Mouse (Mus musculus) limb, embryonic 14.5 days (tissue): Measurements from ENCODE around the gene Mzt1. TPM values are rescaled to one million over a fixed set of nuclear protein-coding genes. Genes with fewer than 3 reads are reported as not detected.
"Not testable (repeated sequence)": the region's sequence is repeated elsewhere in the genome, so short reads cannot be mapped to it uniquely, and the experiment has no call there.

ENCODE experiments used
- ATAC-seq: fragments of 200-750 bp; cut with Nextera tagmentation; 2 replicates; pipeline ENCODE4 v1.8.0; 2017; ENCODE audit warnings: low read depth, moderate number of reproducible peaks, moderate TSS enrichment; ENCODE audit not compliant: low FRiP score
- DNase-seq: peaks from one replicate; pipeline ENCODE4 v3.0.0-alpha.2; 2015; ENCODE audit warnings: low spot score
- H3K27ac ChIP-seq: fragments of 300-500 bp; sonication (generic); replicated peaks from 2 replicates; pipeline ENCODE4 v1.5.1; 2014; ENCODE audit warnings: low read depth, mild to moderate bottlenecking, low read length, moderate library complexity, mixed read lengths
- H3K27me3 ChIP-seq: fragments of 300-500 bp; sonication (generic); 2 replicates; pipeline ENCODE4 v1.6.1; 2014; ENCODE audit warnings: low read length, mixed read lengths; ENCODE audit not compliant: control insufficient read depth, insufficient read depth
- H3K36me3 ChIP-seq: fragments of 300-500 bp; sonication (generic); 2 replicates; pipeline ENCODE4 v1.6.1; 2014; ENCODE audit warnings: mild to moderate bottlenecking, low read length, moderate library complexity, mixed read lengths; ENCODE audit not compliant: control insufficient read depth, insufficient read depth
- H3K4me1 ChIP-seq: fragments of 300-500 bp; sonication (generic); 2 replicates; pipeline ENCODE4 v1.6.1; 2014; ENCODE audit warnings: antibody characterized with exemption, low read length, mixed read lengths; ENCODE audit not compliant: control insufficient read depth, insufficient read depth
- H3K4me2 ChIP-seq: fragments of 300-500 bp; sonication (generic); replicated peaks from 2 replicates; pipeline ENCODE4 v1.6.1; 2014; ENCODE audit warnings: low read depth, mild to moderate bottlenecking, low read length, moderate library complexity; ENCODE audit not compliant: severe bottlenecking
- H3K4me3 ChIP-seq: fragments of 300-500 bp; sonication (generic); replicated peaks from 2 replicates; pipeline ENCODE4 v1.5.1; 2014; ENCODE audit warnings: low read length
- H3K9ac ChIP-seq: fragments of 300-500 bp; sonication (generic); 2 replicates; pipeline ENCODE4 v1.6.1; 2014; ENCODE audit warnings: mild to moderate bottlenecking, low read depth, low read length, moderate library complexity; ENCODE audit not compliant: severe bottlenecking
- H3K9me3 ChIP-seq: fragments of 300-500 bp; sonication (generic); 2 replicates; pipeline ENCODE4 v1.6.1; 2016; ENCODE audit warnings: low read length; ENCODE audit not compliant: control insufficient read depth
- POLR2A ChIP-seq: fragments of 200-500 bp; IDR thresholded peaks from 2 replicates; pipeline ENCODE4 v1.8.0; 2012; ENCODE audit warnings: inconsistent platforms, mild to moderate bottlenecking, moderate library complexity, borderline replicate concordance; ENCODE audit not compliant: insufficient read depth, insufficient read length; ENCODE audit errors: extremely low read depth
- WGBS: fragments of 180-500 bp; shearing (Covaris S2); extraction: QIAGEN DNeasy Blood & Tissue Kit; methylation state at CpG from one replicate; pipeline ENCODE4 v1.1.7; 2014; 5-methylcytosine and 5-hydroxymethylcytosine counted together
- polyA plus RNA-seq, 2 experiments: library from polyadenylated mRNA; depleted of rRNA in 1 of 2; stranded (reverse) in 1 of 2; unstranded in 1 of 2; fragments of >200 nt; fragmentation: Nextera tagmentation in 1 of 2; extraction: Ambion mirVana in 1 of 2; gene quantifications; 2 replicates each; pipeline versions ENCODE4 v1.2.1 to v1.2.3; 2012 to 2014

The Mzt1 gene
- polyA plus RNA-seq, 2 experiments: 44.3 to 56.0 TPM

DNA sequence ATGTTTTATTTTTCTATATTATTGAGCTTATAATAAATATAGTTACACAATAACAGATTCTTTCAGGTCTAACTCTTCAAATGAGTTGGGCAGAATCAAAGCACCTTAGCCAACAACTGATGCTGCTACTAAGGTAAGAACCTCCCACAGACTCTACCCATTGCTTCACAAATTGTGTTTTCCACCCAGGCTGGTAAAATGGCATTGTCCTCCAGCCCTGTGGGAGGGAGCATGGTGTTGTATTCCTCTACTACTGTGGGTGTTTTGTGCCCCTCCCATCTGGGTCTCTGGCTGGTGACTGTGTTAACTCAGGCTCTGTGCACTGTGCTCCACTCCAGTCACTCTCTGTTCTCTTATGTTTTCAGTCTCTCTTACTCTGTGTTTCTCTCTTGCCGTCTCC lies 2.4 kb downstream of the Mzt1 start:
- Histone ChIP-seq H3K27ac (no peak overlapping the region), H3K27me3 (no peaks in the 10 kb centered on the region), H3K9ac (no peak overlapping the region), H3K9me3 (no peaks in the 10 kb centered on the region), H3K4me2 (peak overlapping the region; percentile 68), H3K4me1 (peaks cover 14% of the 10 kb centered on the region), H3K36me3 (peaks cover 11% of the 10 kb centered on the region), H3K4me3 (no peak overlapping the region)
- TF ChIP-seq POLR2A: no peak
- ATAC-seq: no peak
- 76% methylated on average over 1 of the region's 1 CpGs for WGBS
- no peak for DNase-seq

DNA sequence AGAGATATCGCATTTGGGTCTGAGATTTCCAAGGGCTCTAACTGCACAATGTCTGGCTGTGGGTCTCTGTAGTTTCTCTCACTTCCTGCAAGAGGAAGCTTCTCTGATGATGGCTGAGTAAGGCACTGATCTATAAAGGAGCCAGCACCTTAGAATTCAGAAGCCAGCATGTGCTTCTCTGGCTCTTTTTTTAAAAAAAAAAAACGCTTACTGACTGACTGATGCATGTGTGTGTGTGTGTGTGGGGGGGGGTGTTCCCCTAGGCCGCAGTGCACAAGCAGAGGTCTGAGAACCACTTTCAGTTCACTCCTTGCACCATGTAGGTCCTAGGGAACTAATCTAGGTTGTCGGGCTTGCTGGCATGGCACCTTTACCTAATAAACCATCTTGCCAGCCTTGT lies 4.5 kb downstream of the Mzt1 start:
- Histone ChIP-seq H3K4me2 (no peak overlapping the region), H3K36me3 (peaks cover 23% of the 10 kb centered on the region), H3K9ac (no peak overlapping the region), H3K9me3 (no peaks in the 10 kb centered on the region), H3K27ac (no peak overlapping the region), H3K27me3 (no peaks in the 10 kb centered on the region), H3K4me1 (peaks cover 14% of the 10 kb centered on the region), H3K4me3 (no peak overlapping the region)
- 61% methylated on average over 4 of the region's 4 CpGs for WGBS
- no peak for TF ChIP-seq POLR2A
- ATAC-seq (no peak), DNase-seq (no peak)

DNA sequence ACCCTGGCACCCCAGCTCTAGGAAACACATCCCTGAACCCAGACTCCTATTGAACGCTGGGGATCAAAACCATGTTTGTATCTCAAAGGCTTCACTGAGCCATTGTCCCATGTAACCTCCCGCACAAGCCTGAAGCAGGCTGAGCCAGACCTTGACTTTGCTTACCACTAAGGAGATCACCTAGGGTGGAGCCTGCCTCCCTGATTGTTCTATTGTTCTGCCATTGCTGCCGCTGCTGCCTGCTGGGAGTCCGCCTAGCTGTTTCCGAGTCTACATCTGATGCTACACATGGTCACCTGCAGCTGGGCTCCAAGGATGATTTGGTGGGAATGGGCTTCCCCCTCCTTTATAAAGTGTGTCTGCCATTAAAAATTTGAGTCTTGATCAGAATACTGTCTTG lies 6.6 kb downstream of the Mzt1 start:
- H3K4me3 ChIP-seq, H3K27ac ChIP-seq, H3K27me3 ChIP-seq, H3K9ac ChIP-seq, H3K4me1 ChIP-seq, H3K4me2 ChIP-seq, DNase-seq, ATAC-seq, H3K9me3 ChIP-seq: not testable (repeated sequence)
- H3K36me3 ChIP-seq: peaks cover 32% of the 10 kb centered on the region
- 91% methylated on average over 5 of the region's 5 CpGs for WGBS

DNA sequence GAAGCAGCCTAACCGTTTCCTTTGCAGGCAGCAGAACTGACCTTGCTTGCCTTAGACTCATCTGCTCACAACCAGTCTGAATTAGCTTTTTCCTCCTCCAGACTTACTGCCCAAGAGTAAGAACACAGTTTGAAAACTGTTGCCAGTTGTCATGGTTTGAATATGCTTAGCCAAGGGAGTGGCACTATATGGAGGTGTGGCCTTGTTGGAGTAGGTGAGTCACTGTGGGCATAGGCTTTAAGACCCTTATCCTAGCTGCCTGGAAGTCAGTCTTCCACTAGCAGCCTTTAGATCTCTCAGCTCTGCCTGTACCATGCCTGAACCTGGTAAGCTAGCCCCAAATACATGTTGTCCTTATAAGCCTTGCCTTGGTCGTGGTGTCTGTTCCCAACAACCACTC lies 8.2 kb downstream of the Mzt1 start:
- no peaks in the 10 kb centered on the region for H3K4me1 ChIP-seq
- no peaks in the 10 kb centered on the region for H3K9me3 ChIP-seq
- no peak for DNase-seq
- H3K36me3 ChIP-seq: peaks cover 38% of the 10 kb centered on the region
- no peak overlapping the region for H3K4me2 ChIP-seq
- WGBS: 86% methylated on average over 2 of the region's 2 CpGs
- TF ChIP-seq POLR2A: no peak
- H3K27ac ChIP-seq: no peak overlapping the region
- H3K9ac ChIP-seq: no peak overlapping the region
- no peak overlapping the region for H3K4me3 ChIP-seq
- no peak for ATAC-seq
- H3K27me3 ChIP-seq: no peaks in the 10 kb centered on the region

DNA sequence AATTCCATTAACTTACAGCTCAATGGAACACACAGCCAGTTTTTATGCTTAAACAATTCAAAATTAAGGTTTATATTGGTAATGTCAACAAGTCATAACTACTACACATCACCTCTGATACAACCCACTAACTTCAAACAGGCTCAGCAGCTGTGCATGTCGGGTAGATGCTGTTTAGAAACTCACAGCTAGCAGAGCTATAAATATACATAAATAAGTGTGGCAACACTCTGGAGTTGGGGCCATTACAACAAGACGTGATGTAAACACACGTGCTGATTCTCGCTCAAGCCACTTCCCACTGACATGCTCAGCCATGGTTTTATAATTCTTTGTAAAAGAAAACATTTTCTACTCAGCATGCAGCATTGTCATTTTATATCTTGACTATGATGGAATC lies 9.9 kb downstream of the Mzt1 start:
- DNase-seq: no peak
- no peak for ATAC-seq
- no peaks in the 10 kb centered on the region for H3K27me3 ChIP-seq
- no peak overlapping the region for H3K4me2 ChIP-seq
- H3K27ac ChIP-seq: no peak overlapping the region
- no peak overlapping the region for H3K9ac ChIP-seq
- H3K36me3 ChIP-seq: peaks cover 38% of the 10 kb centered on the region
- H3K4me3 ChIP-seq: no peak overlapping the region
- H3K9me3 ChIP-seq: no peaks in the 10 kb centered on the region
- H3K4me1 ChIP-seq: no peaks in the 10 kb centered on the region
- WGBS: 71% methylated on average over 4 of the region's 4 CpGs
- TF ChIP-seq POLR2A: no peak

DNA sequence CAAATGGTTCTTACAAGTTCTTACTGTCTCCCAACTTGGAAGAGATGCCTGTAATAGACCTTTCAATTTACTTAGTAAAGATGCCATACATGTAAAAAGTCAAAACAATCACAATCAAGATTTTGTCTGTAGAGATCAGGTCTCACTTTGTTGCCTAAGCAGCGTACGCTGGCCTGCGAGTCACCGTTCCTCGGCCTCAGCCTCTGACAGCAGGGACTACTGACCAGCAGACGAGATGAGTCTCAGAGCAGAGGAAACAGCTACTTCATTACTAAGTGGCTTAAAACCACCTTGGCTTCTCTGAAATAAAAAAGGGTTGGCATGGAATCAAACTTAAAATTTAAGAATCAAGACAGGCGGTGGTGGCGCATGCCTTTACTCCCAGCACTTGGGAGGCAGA lies 11.1 kb downstream of the Mzt1 start:
- not testable (repeated sequence) for H3K9me3 ChIP-seq, H3K4me1 ChIP-seq, H3K4me3 ChIP-seq, H3K27ac ChIP-seq, DNase-seq, H3K9ac ChIP-seq, ATAC-seq, H3K4me2 ChIP-seq, H3K27me3 ChIP-seq
- WGBS: 92% methylated on average over 8 of the region's 8 CpGs
- H3K36me3 ChIP-seq: peaks cover 38% of the 10 kb centered on the region
